In the genomic region with DNA sequence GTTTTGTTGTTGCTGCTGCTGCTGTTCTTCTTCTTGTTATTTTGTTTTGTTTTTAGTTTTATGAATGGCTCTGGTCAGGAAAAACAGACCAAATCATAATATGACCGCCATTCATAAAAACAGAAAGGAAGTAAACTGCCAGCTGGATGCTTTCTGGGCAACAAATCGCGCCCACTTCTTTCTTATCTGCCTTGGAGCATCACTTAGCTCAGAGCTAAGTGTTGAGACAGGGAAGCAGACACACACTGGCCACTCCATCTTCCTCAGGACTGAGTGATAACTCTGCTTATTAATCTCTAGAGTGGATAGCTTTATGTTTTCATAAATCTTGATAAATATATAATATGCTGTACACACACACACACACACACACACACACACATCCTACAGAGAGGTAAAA, we compare ENCODE assay signal across 9 mouse cellular contexts.
DNase-seq lines count a peak whose midpoint lies in the region; ATAC-seq lines count a peak whose summit lies in the region.
"Had no signal": no experiment of that assay in that cellular context is flagged by ENCODE, and none has a peak within 500 bp of the region (broad histone marks: within the 10 kb centered on the region; RNA-seq: fewer than 3 reads in every experiment).

No protein-coding gene starts in this region.

- H3K4me2 ChIP-seq in heart, embryonic 12.5 days, result peak overlapping the region; percentile 54
- H3K4me2 ChIP-seq in lung, embryonic 15.5 days, result peak overlapping the region; percentile 48
- peak overlapping the region; percentile 32 for H3K4me2 ChIP-seq in forebrain, embryonic 16.5 days (ENCODE audit: low read length)
- H3K4me2 ChIP-seq in neural tube, embryonic 15.5 days, result peak overlapping the region; percentile 22; the same call in 1 of the 2 replicates

- H3K27me3 ChIP-seq in heart, embryonic 12.5 days (replicated peaks), result no peaks in the 10 kb centered on the region
- no peaks in the 10 kb centered on the region for H3K27me3 ChIP-seq in lung, embryonic 15.5 days
- H3K27me3 ChIP-seq in forebrain, embryonic 16.5 days (replicated peaks; ENCODE audit: control insufficient read depth, insufficient read depth, low read length), result 0 out of 2 replicates have a peak, but pooled peaks cover 6% of the 10 kb centered on the region
- H3K27me3 ChIP-seq in neural tube, embryonic 15.5 days (replicated peaks), result no peaks in the 10 kb centered on the region
- H3K27me3 ChIP-seq: Patski had no signal

- ATAC-seq in heart, embryonic 12.5 days (ENCODE audit: insufficient number of reproducible peaks, low FRiP score), result no peak
- ATAC-seq in lung, embryonic 15.5 days (ENCODE audit: borderline replicate concordance, extremely low read depth, low FRiP score, low TSS enrichment), result peak; percentile 34; the same call in 1 of the 2 replicates
- ATAC-seq in forebrain, embryonic 16.5 days, result no peak; the same call in 1 of the 2 replicates
- ATAC-seq in neural tube, embryonic 15.5 days (ENCODE audit: low FRiP score), result no peak

- peak overlapping the region; percentile 10; the same call in 1 of the 2 replicates for H3K27ac ChIP-seq in heart, embryonic 12.5 days (ENCODE audit: poor library complexity, severe bottlenecking)
- peak overlapping the region; percentile 73 for H3K27ac ChIP-seq in lung, embryonic 15.5 days
- no peak overlapping the region for H3K27ac ChIP-seq in forebrain, embryonic 16.5 days (ENCODE audit: low read length)
- H3K27ac ChIP-seq in neural tube, embryonic 15.5 days (replicated peaks), result no peak overlapping the region

- 0 out of 2 replicates have a peak, but pooled peaks cover 3% of the 10 kb centered on the region for H3K36me3 ChIP-seq in heart, embryonic 12.5 days
- H3K36me3 ChIP-seq in lung, embryonic 15.5 days, result no peaks in the 10 kb centered on the region
- no peaks in the 10 kb centered on the region for H3K36me3 ChIP-seq in forebrain, embryonic 16.5 days (ENCODE audit: control insufficient read depth, insufficient read depth)
- H3K36me3 ChIP-seq in neural tube, embryonic 15.5 days, result no peaks in the 10 kb centered on the region

- H3K9me3 ChIP-seq in heart, embryonic 12.5 days (replicated peaks), result no peaks in the 10 kb centered on the region
- no peaks in the 10 kb centered on the region for H3K9me3 ChIP-seq in lung, embryonic 15.5 days
- H3K9me3 ChIP-seq in forebrain, embryonic 16.5 days (ENCODE audit: control insufficient read depth, low read length), result no peaks in the 10 kb centered on the region
- H3K9me3 ChIP-seq in neural tube, embryonic 15.5 days (replicated peaks), result no peaks in the 10 kb centered on the region

- peaks cover 28% of the 10 kb centered on the region for H3K4me1 ChIP-seq in heart, embryonic 12.5 days (replicated peaks)
- peaks cover 29% of the 10 kb centered on the region for H3K4me1 ChIP-seq in lung, embryonic 15.5 days
- peaks cover 27% of the 10 kb centered on the region for H3K4me1 ChIP-seq in forebrain, embryonic 16.5 days (replicated peaks; ENCODE audit: control insufficient read depth, insufficient read depth, low read length)
- peaks cover 28% of the 10 kb centered on the region for H3K4me1 ChIP-seq in neural tube, embryonic 15.5 days

- DNase-seq in heart, postnatal 10 days, result no peak
- no peak for DNase-seq in lung, postnatal 10 days
- no peak for DNase-seq in layer of hippocampus, postnatal 36 days
- DNase-seq in spleen, postnatal 10 days (ENCODE audit: low spot score in 2 of 2), result no peak

- intact Hi-C loops in heart, postnatal 10 days (cut with DNase I), result no loop called here

- H3K9ac ChIP-seq in heart, embryonic 12.5 days, result no peak overlapping the region
- H3K9ac ChIP-seq in lung, embryonic 15.5 days, result no peak overlapping the region
- no peak overlapping the region for H3K9ac ChIP-seq in forebrain, embryonic 16.5 days (replicated peaks; ENCODE audit: low read depth, low read length)
- no peak overlapping the region for H3K9ac ChIP-seq in neural tube, embryonic 15.5 days (replicated peaks)

- 34% methylated on average over 3 of the region's 3 CpGs for WGBS in heart, embryonic 12.5 days
- 11% methylated on average over 3 of the region's 3 CpGs for WGBS in lung, embryonic 15.5 days
- WGBS in forebrain, embryonic 16.5 days, result 22% methylated on average over 3 of the region's 3 CpGs
- WGBS in neural tube, embryonic 15.5 days, result 54% methylated on average over 3 of the region's 3 CpGs

- no peak overlapping the region for H3K4me3 ChIP-seq in heart, embryonic 12.5 days
- H3K4me3 ChIP-seq in lung, embryonic 15.5 days, result 0 out of 2 replicates have a peak overlapping the region, but pooled peaks have one; percentile 9
- no peak overlapping the region for H3K4me3 ChIP-seq in forebrain, embryonic 16.5 days (replicated peaks; ENCODE audit: low read length)
- no peak overlapping the region for H3K4me3 ChIP-seq in neural tube, embryonic 15.5 days (replicated peaks)

Comparison
In these comparisons a context has a peak if more than half of its experiments do, and no peak if none do; other contexts are left out.
1. H3K27ac ChIP-seq: peak in heart, embryonic 12.5 days (single experiment) and lung, embryonic 15.5 days (single experiment); none in forebrain, embryonic 16.5 days (single experiment) and neural tube, embryonic 15.5 days (single experiment).
2. Peak in every context shown above with its lines, with median percentiles within 50 percentile points of each other: H3K4me2 ChIP-seq.